Mouse (Mus musculus) small intestine, adult 2 months (tissue): ENCODE data around the gene Tmem196.

Experiments
- CTCF ChIP-seq: fragments of 200-500 bp; IDR thresholded peaks from 2 replicates; pipeline ENCODE4 v1.5.1; 2012; ENCODE audit warnings: low read depth, mild to moderate bottlenecking, control low read depth, inconsistent platforms, low read length, moderate library complexity, mixed read lengths; ENCODE audit not compliant: insufficient replicate concordance, insufficient read length; ENCODE audit errors: extremely low read depth
- POLR2A ChIP-seq: fragments of 200-500 bp; IDR thresholded peaks from 2 replicates; pipeline ENCODE4 v1.6.1; 2012; ENCODE audit warnings: low read depth, mild to moderate bottlenecking, control low read depth, inconsistent platforms, low read length, moderate library complexity

- TF ChIP-seq CTCF, result no peak
- no peak for TF ChIP-seq POLR2A
These were observed 19.8 kb downstream of the Tmem196 start for GRCm38 (mm10) chr12:119965373-119965772.
